In genomic region chr5:142458791-142459557, GRCm38 (mm10) we compare ENCODE assay signal across 17 mouse cellular contexts. TPM values are rescaled to one million over a fixed set of nuclear protein-coding genes. Genes with fewer than 3 reads are reported as not detected.
DNase-seq lines count a peak whose midpoint lies in the region; ATAC-seq and TF ChIP-seq lines count a peak whose summit lies in the region.
"Had no signal": no experiment of that assay in that cellular context is flagged by ENCODE, and none has a peak within 500 bp of the region (broad histone marks: within the 10 kb centered on the region; RNA-seq: fewer than 3 reads in every experiment).

No protein-coding gene starts in this region.

- no peaks in the 10 kb centered on the region for H3K9me3 ChIP-seq in hindbrain, embryonic 16.5 days (ENCODE audit: control insufficient read depth, low read length)
- H3K9me3 ChIP-seq in hindbrain, postnatal 0 days (ENCODE audit: low read length), result no peaks in the 10 kb centered on the region
- no peaks in the 10 kb centered on the region for H3K9me3 ChIP-seq in neural tube, embryonic 12.5 days
- no peaks in the 10 kb centered on the region for H3K9me3 ChIP-seq in kidney, embryonic 16.5 days (ENCODE audit: low read length)
- H3K9me3 ChIP-seq: embryonic facial prominence, embryonic 12.5 days; heart, embryonic 13.5 days; neural tube, embryonic 13.5 days had no signal

- WGBS in hindbrain, embryonic 16.5 days, result 90% methylated on average over 17 of the region's 17 CpGs
- WGBS in hindbrain, postnatal 0 days, result 86% methylated on average over 17 of the region's 17 CpGs
- WGBS in neural tube, embryonic 12.5 days, result 91% methylated on average over 17 of the region's 17 CpGs
- whole genome bisulfite sequencing in kidney, embryonic 16.5 days, result 88% methylated on average over 17 of the region's 17 CpGs

- no peak for DNase-seq in hindbrain, postnatal 0 days (ENCODE audit: low spot score)
- DNase-seq in neural tube, embryonic 10.5 days (ENCODE audit: extremely low spot score, low spot score), result no peak
- DNase-seq in embryo, embryonic 11 days, result no peak
- DNase-seq: cerebellum, adult 11 months; cerebellum, postnatal 25 days; heart, postnatal 36 days; lung, adult 2 months; right cerebral cortex, postnatal 14 days; thymus, postnatal 14 days had no signal

- ATAC-seq in hindbrain, embryonic 16.5 days, result no peak
- no peak for ATAC-seq in hindbrain, postnatal 0 days
- no peak for ATAC-seq in neural tube, embryonic 12.5 days (ENCODE audit: low FRiP score, low read depth)
- peak; percentile 41 for ATAC-seq in granulocyte monocyte progenitor cell, adult 5-6 weeks (replicated peaks; ENCODE audit: poor library complexity, severe bottlenecking)
- no peak for ATAC-seq in kidney, embryonic 16.5 days (ENCODE audit: low FRiP score, low TSS enrichment)

- no peaks in the 10 kb centered on the region for H3K27me3 ChIP-seq in hindbrain, embryonic 16.5 days (replicated peaks; ENCODE audit: control insufficient read depth, insufficient read depth, low read length)
- H3K27me3 ChIP-seq in hindbrain, postnatal 0 days (ENCODE audit: insufficient read depth, low read length), result no peaks in the 10 kb centered on the region
- no peaks in the 10 kb centered on the region for H3K27me3 ChIP-seq in neural tube, embryonic 12.5 days (replicated peaks)
- H3K27me3 ChIP-seq in kidney, embryonic 16.5 days (ENCODE audit: insufficient read depth, low read length), result no peaks in the 10 kb centered on the region
- H3K27me3 ChIP-seq: embryonic facial prominence, embryonic 12.5 days; heart, embryonic 13.5 days; neural tube, embryonic 13.5 days had no signal

- peaks cover 6% of the 10 kb centered on the region for H3K4me1 ChIP-seq in hindbrain, embryonic 16.5 days (ENCODE audit: control insufficient read depth, insufficient read depth, low read depth, low read length)
- peaks cover 5% of the 10 kb centered on the region for H3K4me1 ChIP-seq in hindbrain, postnatal 0 days (ENCODE audit: insufficient read depth, low read length)
- H3K4me1 ChIP-seq in neural tube, embryonic 12.5 days, result no peaks in the 10 kb centered on the region; the same call in 1 of the 2 replicates
- H3K4me1 ChIP-seq in kidney, embryonic 16.5 days (ENCODE audit: insufficient read depth, low read length), result 0 out of 2 replicates have a peak, but pooled peaks cover 6% of the 10 kb centered on the region
- H3K4me1 ChIP-seq: embryonic facial prominence, embryonic 12.5 days had no signal

- no peak overlapping the region for H3K4me2 ChIP-seq in hindbrain, embryonic 16.5 days (ENCODE audit: low read length)
- H3K4me2 ChIP-seq in hindbrain, postnatal 0 days (ENCODE audit: low read depth, low read length), result no peak overlapping the region
- H3K4me2 ChIP-seq in neural tube, embryonic 12.5 days (replicated peaks), result no peak overlapping the region
- H3K4me2 ChIP-seq in kidney, embryonic 16.5 days (replicated peaks; ENCODE audit: low read depth, low read length), result no peak overlapping the region
- H3K4me2 ChIP-seq: embryonic facial prominence, embryonic 12.5 days; heart, embryonic 13.5 days; neural tube, embryonic 13.5 days had no signal

- H3K27ac ChIP-seq in hindbrain, embryonic 16.5 days (ENCODE audit: low read depth, low read length), result 0 out of 2 replicates have a peak overlapping the region, but pooled peaks have one; percentile 44
- H3K27ac ChIP-seq in hindbrain, postnatal 0 days, result no peak overlapping the region
- no peak overlapping the region for H3K27ac ChIP-seq in neural tube, embryonic 12.5 days
- no peak overlapping the region for H3K27ac ChIP-seq in kidney, embryonic 16.5 days (ENCODE audit: low read length)
- H3K27ac ChIP-seq: embryonic facial prominence, embryonic 12.5 days; heart, embryonic 13.5 days; kidney, postnatal 0 days had no signal

- H3K4me3 ChIP-seq in hindbrain, embryonic 16.5 days (ENCODE audit: low read length), result no peak overlapping the region
- no peak overlapping the region for H3K4me3 ChIP-seq in hindbrain, postnatal 0 days (ENCODE audit: low read length)
- H3K4me3 ChIP-seq in neural tube, embryonic 12.5 days, result no peak overlapping the region
- no peak overlapping the region for H3K4me3 ChIP-seq in kidney, embryonic 16.5 days (ENCODE audit: low read length)
- H3K4me3 ChIP-seq: embryonic facial prominence, embryonic 12.5 days; heart, embryonic 13.5 days; neural tube, embryonic 13.5 days had no signal

- TF ChIP-seq CTCF in hindbrain, postnatal 0 days (IDR thresholded peaks at IDR 0.05; ENCODE audit: low read depth), result no peak

- no peak overlapping the region for H3K9ac ChIP-seq in hindbrain, embryonic 16.5 days (ENCODE audit: low read depth, low read length)
- H3K9ac ChIP-seq in hindbrain, postnatal 0 days (replicated peaks; ENCODE audit: low read length), result no peak overlapping the region
- 0 out of 2 replicates have a peak overlapping the region, but pooled peaks have one; percentile 13 for H3K9ac ChIP-seq in neural tube, embryonic 12.5 days
- no peak overlapping the region for H3K9ac ChIP-seq in kidney, embryonic 16.5 days (replicated peaks; ENCODE audit: low read length)
- H3K9ac ChIP-seq: embryonic facial prominence, embryonic 12.5 days; heart, embryonic 13.5 days had no signal

- H3K36me3 ChIP-seq in hindbrain, embryonic 16.5 days (ENCODE audit: control insufficient read depth, insufficient read depth, low read length), result peaks cover 29% of the 10 kb centered on the region
- H3K36me3 ChIP-seq in hindbrain, postnatal 0 days (ENCODE audit: insufficient read depth, low read length), result peaks cover 40% of the 10 kb centered on the region
- peaks cover 54% of the 10 kb centered on the region for H3K36me3 ChIP-seq in neural tube, embryonic 12.5 days
- peaks cover 48% of the 10 kb centered on the region for H3K36me3 ChIP-seq in kidney, embryonic 16.5 days (ENCODE audit: insufficient read depth, low read length)

RNA-seq across cellular contexts. Expression of gene Ap5z1, which starts 4.8 kb away (rescaled TPM):
- 12.3 and 13.7 TPM in 2 replicates for polyA plus RNA-seq in hindbrain, embryonic 16.5 days (2015; fragmentation: Nextera tagmentation; extraction: Ambion mirVana)
- total RNA-seq in hindbrain, postnatal 0 days (2014; rRNA removed), result 12.8 and 22.1 TPM in 2 replicates
- polyA plus RNA-seq in hindbrain, postnatal 0 days (2015; fragmentation: Nextera tagmentation; extraction: Ambion mirVana), result 7.5 and 7.9 TPM in 2 replicates
- 15.7 and 17.7 TPM in 2 replicates for polyA plus RNA-seq in neural tube, embryonic 12.5 days (2016; fragmentation: Nextera tagmentation; extraction: Ambion mirVana)
- total RNA-seq in granulocyte monocyte progenitor cell, adult 5-6 weeks (2014; fragmentation: Nextera tagmentation), result 18.2 and 23.9 TPM in 2 replicates
- total RNA-seq in granulocyte monocyte progenitor cell, adult 5-6 weeks (2017), result 5.7 and 6.3 TPM in 2 replicates
- polyA plus RNA-seq in kidney, embryonic 16.5 days (2015; fragmentation: Nextera tagmentation; extraction: Ambion mirVana), result 13.2 and 13.8 TPM in 2 replicates

RNA-seq across cellular contexts. Expression of gene Foxk1, which starts 57.7 kb away (rescaled TPM):
- polyA plus RNA-seq in hindbrain, embryonic 16.5 days (2015; fragmentation: Nextera tagmentation; extraction: Ambion mirVana), result 3.1 and 5.1 TPM in 2 replicates
- 23.3 and 24.0 TPM in 2 replicates for total RNA-seq in hindbrain, postnatal 0 days (2014; rRNA removed)
- 4.6 and 6.0 TPM in 2 replicates for polyA plus RNA-seq in hindbrain, postnatal 0 days (2015; fragmentation: Nextera tagmentation; extraction: Ambion mirVana)
- 6.2 and 7.2 TPM in 2 replicates for polyA plus RNA-seq in neural tube, embryonic 12.5 days (2016; fragmentation: Nextera tagmentation; extraction: Ambion mirVana)
- total RNA-seq in granulocyte monocyte progenitor cell, adult 5-6 weeks (2014; fragmentation: Nextera tagmentation), result 18.2 and 19.0 TPM in 2 replicates
- 6.1 TPM in 2 replicates for total RNA-seq in granulocyte monocyte progenitor cell, adult 5-6 weeks (2017)
- polyA plus RNA-seq in kidney, embryonic 16.5 days (2015; fragmentation: Nextera tagmentation; extraction: Ambion mirVana), result 3.6 and 4.4 TPM in 2 replicates
